Mouse (Mus musculus): ENCODE measurements around the gene Rbbp6.

Rbbp6 gene

DNA sequence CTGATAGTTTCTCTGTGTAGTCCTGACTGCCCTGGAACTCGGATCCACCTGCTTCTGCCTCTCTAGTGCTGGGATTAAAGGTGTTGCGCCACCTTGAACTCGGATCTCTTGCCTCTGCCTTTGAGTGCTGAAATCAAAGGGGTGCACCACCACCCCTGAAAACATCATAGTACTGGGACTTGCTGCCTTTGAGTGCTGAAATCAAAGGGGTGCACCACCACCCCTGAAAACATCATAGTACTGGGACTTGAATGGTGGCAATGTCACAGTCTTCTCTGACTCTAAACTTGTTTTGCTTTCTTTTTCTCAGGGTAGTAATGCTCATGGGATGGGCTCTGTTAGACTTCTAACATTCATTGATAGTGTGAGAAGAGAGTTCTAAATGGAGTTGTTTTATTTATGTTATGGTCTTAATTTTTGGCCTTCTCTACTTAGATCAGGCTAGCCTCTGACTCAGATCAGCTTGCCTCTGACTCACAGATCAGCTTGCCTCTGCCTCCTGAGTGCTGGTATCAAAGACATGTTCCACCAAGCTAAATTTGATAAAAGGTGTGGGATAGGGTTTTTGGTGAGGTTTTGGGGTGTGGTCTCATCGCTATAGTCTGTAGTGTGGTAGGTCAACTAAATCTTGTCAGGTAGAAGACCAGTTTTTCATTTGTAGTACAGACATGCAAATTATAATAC is 6.7 kb downstream of the Rbbp6 start:
- peak; percentile 16 for DNase-seq

DNA sequence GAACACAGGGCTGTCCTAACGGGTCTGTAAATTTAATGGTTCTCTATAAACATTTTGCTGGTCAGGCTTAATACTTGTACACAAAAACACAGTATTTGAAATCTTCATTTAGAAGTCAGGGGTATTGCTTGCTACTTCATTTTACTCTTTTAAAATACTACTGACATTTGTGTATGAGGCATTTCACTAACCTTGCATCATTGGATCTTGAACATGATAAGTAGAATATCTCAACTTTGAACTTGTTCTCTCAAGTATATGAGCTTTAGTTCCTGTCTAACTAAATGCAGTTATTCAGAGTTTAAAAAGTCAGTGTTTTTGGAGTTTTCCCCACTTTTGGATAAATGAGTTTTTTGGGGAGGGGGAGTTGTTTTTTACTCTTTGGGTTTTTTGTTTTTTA is 14.0 kb downstream of the Rbbp6 start:
- DNase-seq, result no peak

DNA sequence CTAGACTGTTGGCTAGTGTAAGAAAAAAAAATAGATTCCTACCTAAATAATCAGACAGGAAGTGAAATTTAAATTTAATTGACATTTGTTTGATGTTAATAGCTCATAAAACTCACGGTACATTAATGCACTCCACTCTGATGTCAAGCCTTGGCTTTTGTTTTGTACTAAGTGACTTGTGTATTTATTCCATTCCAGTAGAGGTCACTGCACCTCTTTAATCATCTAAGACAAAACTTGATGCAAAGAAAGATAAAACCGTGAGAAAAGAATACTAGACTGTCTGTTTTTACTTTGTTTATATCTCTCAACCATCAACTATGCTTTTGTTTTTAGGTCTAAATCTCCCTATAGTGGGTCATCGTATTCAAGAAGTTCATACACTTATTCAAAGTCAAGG is 32.7 kb downstream of the Rbbp6 start:
- DNase-seq, result no peak

DNA sequence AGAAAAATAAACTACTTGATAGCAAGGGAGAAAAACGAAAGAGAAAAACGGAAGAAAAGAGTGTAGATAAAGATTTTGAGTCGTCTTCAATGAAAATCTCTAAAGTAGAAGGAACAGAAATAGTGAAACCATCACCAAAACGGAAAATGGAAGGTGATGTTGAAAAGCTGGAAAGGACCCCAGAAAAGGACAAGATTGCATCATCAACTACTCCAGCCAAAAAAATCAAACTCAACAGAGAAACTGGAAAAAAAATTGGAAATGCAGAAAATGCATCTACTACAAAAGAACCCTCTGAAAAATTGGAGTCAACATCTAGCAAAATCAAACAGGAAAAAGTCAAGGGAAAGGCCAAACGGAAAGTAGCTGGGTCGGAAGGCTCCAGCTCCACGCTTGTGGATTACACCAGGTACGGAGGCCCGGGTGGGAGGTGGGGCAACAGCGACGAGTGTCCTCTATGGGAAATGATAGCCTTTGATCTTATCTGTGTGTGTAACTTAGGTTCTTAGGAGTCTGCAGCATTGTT is 34.4 kb downstream of the Rbbp6 start:
- DNase-seq, result no peak

DNA sequence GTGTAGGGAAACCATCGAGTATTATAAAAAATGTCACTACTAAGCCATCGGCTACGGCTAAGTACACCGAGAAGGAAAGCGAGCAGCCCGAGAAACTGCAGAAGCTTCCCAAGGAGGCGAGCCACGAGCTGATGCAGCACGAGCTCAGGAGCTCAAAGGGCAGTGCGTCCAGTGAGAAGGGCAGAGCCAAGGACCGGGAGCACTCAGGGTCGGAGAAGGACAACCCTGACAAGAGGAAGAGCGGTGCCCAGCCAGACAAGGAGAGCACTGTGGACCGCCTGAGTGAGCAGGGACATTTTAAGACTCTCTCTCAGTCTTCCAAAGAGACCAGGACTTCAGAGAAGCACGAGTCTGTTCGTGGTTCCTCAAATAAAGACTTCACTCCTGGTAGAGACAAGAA is 35.3 kb downstream of the Rbbp6 start:
- no peak for DNase-seq

DNA sequence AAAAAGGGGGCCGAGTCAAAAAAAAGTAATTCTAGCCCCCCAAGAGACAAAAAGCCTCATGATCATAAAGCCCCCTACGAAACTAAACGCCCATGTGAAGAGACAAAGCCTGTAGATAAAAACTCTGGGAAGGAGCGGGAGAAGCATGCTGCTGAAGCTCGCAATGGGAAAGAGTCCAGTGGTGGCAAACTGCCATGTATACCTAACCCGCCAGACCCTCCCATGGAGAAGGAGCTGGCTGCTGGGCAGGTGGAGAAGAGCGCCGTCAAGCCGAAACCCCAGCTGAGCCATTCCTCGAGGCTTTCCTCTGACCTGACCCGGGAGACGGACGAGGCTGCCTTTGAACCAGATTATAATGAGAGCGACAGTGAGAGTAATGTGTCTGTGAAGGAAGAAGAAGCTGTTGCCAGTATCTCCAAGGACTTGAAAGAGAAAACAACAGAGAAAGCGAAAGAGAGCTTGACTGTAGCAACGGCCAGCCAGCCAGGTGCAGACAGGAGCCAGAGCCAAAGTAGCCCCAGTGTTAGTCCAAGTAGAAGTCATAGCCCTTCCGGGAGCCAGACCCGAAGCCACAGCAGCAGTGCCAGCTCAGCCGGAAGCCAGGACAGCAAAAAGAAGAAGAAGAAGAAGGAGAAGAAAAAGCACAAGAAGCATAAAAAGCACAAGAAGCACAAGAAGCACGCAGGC is 36.0 kb downstream of the Rbbp6 start:
- no peak for DNase-seq

DNA sequence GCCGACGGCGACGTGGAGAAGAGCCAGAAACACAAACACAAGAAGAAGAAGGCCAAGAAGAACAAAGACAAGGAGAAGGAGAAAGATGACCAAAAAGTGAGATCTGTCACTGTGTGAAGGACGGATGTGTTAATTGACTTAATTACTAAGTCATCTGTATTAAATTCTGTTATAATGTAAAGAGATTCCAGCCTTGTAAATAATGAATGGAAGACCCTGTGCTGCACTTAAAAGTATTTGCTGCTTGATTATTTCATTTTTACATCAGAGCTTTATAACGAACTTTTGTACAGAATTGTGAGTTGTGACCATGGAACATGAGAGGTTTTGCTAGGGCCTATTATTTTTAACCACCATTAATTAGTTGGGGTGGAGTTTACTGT is 36.5 kb downstream of the Rbbp6 start:
- no peak for DNase-seq

DNA sequence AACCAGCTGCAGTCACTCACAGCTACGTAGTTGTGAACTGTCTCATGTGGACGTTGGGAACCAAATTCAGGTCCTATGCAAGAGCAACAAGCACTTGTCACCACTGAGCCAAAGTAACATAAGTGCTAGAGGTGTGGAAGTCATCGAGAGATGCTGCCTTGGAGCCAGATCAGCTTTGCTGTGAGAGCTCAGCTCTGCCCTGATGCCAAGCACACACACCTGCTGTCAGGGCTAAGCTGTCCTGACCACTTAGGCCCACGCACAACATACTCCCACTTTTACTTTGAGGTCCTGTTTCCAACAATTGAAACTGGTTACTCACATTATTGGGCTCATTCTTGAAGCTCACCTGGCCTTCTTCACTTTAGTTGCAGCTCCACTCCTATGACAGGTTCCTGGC is 37.7 kb downstream of the Rbbp6 start:
- no peak for DNase-seq

DNA sequence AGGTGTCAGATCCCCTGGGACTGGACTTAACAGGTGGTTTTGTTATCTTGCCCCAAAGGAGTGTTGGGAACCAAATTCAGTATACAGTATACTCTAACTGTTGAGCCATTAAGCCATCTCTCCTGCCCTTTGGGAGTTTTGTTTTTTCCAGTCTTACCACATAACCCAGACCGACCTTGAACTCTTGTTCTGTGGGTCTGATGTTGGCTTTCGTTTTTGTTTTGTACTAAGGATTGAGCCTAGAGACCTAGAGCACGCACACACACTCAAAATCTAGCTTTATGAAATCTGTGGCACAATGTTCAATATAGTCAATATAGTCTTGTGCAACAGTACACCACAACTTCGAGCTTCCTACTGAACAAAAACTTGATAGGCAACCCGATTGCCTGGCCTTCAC is 39.0 kb downstream of the Rbbp6 start:
- DNase-seq, result no peak

DNA sequence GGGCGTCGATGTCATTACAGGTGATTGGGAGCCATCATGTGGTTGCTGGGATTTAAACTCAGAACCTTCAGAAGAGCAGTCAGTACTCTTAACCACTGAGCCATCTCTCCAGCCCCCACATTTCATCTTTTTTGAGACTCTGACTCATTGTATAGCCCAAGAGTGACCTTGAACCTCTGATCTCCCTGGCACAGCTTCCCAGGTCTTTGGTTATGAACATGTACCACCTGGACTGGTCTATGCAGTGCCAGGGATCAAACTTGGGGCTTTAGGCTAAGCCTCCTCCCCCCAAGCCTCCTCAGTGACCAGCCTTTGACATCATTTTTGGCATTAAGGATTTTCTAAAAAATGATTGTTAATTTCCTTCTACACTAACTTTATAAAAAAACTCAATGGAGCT is 40.8 kb downstream of the Rbbp6 start:
- DNase-seq, result no peak

DNA sequence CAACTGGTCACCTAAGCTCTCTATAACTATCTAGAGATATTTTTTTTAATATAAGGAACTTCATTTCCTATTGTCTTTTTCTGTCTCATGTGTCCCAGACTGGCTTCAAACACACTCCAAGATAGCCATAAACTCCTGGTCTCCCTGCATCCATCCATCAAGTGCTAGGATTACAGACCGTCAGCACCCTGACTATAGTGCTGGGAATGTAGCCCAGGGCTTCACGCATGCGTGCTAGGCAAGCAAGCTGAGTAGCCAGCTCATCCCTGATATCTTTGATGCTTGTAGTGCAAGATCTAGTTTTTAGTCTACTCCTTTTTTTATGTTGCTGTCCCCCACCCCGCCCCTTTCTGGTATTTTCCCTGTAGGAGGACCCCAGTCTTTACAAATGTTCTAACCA is 42.3 kb downstream of the Rbbp6 start:
- DNase-seq, result no peak

DNA sequence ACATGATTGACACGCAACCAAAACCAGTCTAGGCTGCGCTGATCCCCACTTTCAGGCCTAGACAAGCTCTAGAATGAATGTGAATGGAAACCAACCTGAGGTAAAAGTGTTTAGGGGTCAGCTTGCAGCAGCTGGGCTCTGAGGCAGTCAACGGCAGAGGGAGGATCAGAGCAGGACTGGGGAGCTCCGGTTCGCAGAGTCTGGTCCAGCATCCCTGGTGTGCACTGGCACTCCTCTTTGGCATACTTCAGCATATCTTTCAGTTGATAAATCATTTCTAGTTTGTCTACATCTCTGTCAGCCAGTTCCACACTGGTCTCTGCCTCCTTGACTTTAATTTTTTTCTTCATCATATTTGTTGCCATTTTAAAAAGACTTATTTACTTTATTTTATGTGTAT is 48.0 kb downstream of the Rbbp6 start:
- DNase-seq, result no peak

DNA sequence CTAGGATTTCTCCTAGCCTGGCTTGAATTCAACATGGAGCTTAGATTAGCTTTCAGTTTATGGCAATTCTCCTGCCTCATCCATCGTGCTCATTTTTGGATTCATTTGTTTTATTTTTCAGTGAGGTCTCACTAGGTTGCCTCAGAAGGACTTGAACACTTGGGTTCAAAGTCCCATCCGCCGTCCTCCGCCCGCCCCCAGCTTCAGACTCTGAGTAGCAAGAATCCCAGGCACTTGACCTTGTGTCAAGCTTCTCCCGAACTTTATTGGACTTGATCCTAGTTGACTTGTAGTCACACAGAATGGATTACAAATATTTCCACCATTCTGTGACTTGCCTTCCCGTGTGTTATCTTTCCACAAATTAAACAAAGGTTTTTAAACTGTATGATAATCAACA is 49.2 kb downstream of the Rbbp6 start:
- no peak for DNase-seq

DNA sequence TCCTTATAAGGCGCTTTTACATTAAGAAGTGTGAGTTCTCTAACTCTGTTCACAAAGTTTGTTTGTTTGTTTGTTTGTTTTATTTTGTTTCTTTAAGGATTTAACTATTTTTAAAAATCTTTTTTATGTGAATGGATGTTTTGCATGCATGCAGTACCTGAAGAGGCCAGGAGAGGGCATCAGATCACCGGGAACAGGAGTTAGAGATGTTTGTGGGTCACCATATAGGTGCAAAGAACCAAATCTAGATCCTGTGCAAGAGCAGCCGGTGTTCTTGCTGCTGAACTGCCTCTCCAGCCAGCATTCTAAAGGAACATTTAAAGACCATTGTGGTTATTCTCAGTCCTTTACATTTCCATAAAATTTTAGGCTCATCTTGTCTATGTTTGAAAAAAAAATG is 52.1 kb downstream of the Rbbp6 start:
- DNase-seq, result peak; percentile 43

DNA sequence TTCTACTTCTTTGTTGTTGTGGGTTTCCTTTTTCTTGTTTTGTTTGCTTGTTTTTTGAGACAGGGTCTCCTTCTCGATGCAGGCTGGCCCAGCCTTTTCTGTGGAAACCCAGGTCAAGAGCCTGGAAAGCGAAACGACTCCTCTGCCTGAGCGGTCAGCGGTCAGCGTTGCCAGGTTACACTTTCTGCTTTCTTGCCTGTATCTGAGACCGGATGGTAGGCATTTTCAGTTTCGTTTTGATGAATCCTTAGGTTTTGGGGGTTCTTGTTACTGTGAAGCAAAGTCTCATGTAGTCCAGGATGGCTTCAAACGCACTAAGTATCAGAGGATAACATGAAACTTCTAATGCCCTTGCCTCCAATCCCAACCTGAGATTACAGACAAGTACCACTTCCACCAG is 59.6 kb downstream of the Rbbp6 start:
- no peak for DNase-seq

DNA sequence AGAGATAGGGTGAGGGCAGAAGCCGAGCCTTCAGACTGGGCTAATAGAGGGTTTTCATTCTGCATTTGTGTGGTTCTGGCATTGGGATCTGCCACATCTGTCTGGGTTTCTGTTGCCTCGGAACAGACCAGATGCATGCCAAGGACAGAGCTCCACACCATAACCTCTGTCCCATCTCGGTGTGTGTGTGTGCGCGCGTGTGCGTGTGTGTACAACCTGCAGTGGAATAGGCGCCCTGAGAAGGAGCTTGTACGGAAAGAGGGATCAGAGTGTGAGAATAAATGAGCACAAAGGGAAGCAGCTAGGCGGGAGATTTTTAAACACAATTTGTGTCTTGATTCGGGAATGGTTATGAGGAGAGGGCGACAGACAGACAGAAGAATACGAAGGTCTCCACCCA is 64.8 kb downstream of the Rbbp6 start:
- DNase-seq, result no peak

DNA sequence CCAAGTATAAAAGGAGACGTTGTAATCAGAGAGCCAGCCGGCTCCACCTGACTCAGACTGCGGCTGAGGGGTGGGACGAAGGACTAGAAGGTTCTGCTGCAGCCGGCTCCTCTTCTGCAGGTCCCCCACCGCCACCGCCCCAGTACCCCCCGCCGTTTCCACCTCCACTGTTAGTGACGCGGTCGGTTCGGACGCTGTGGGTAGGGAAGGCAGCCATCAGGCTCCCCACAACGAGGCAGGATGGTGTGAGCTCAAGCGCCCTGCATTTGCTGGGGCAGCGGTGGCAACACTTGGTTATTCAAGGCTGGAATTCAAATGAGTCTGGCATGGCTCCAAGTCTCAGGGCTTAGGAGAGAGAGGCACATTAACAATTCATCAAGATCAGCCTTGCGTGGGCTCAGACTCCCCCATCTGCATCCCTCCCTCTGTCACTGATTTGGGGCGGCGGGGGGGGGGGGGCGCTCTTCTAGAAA is 65.3 kb downstream of the Rbbp6 start:
- peak; percentile 6 for DNase-seq

DNA sequence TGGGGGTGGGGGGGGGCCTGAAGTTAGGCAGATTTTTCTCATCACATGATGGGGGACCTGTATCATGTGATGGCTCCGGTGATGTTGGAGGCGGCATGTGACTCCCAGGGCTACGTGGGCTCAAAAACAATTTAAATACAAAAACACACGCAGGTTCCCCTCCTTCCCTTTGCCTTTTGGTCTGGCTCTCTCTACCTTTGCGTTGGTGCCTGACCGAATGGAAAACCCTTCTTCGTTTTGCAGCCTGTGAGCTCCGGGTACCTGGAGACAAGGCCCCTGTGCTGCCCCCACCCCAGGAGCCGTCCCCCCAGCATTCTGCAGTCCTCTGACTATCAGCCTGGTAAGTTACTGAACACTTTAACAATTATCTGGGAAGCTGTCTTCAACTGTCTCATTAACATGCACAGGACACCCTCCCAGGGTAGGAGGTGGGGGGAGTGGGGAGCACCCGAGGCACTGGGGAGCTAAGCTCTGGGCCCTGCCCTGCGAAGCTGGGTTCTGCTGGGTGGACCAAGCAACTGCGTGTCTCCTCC is 65.8 kb downstream of the Rbbp6 start:
- DNase-seq, result no peak

DNA sequence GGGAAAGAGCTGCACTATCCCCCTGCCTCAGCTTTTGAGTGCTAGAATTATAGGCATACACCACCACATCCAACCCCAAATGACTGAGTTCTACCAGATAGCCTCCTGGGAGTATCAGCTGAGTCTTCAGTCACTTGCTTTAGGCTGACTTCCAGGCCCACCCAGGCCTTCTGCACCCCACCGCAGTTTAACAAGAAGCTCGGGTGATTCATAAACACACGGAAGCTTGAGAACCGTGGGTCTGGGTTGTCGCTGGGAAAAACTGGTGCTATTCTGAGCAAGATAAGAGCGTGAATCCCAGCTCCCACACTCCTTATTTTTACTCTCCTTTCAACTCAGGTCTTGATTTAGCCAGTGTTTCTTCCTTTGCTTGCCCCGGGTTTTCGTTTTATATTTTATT is 69.8 kb downstream of the Rbbp6 start:
- DNase-seq, result no peak

DNA sequence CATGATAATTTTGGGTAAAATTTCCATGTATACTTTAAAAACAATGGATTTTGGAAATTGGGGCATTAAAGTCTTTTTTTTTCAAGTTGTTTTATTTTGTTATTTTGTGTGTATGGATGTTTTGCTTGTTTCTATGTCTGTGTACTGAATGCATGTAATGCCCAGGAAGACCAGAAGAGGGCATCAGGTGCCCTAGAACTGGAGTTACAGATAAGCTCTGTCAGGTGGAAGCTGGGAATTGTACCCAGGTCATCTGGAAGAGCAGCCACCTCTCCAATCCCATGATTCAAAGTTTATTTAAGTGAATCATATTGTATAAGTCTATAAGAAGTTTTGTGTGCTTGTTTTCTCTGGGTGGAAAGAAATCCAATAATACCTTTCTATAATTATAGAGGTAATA is 73.8 kb downstream of the Rbbp6 start:
- DNase-seq, result peak; percentile 12

DNA sequence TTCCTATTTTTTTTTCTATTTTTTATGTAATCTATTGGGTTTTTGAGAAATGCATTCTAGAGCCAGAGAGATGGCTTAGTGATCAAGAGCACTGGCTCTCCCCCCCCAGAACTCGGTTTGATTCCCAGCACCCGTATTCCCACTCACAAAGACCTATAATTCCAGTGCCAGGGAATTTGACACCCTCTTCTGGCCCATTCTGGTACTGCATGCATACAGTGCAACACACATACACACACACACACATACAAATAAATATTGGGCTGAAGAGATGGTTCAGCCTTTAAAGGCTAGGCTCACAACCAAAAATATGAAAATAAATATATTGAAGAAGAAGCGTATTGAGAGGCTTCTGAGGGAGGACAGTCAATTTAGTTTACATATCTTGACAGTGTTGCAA is 79.7 kb downstream of the Rbbp6 start:
- no peak for DNase-seq

DNA sequence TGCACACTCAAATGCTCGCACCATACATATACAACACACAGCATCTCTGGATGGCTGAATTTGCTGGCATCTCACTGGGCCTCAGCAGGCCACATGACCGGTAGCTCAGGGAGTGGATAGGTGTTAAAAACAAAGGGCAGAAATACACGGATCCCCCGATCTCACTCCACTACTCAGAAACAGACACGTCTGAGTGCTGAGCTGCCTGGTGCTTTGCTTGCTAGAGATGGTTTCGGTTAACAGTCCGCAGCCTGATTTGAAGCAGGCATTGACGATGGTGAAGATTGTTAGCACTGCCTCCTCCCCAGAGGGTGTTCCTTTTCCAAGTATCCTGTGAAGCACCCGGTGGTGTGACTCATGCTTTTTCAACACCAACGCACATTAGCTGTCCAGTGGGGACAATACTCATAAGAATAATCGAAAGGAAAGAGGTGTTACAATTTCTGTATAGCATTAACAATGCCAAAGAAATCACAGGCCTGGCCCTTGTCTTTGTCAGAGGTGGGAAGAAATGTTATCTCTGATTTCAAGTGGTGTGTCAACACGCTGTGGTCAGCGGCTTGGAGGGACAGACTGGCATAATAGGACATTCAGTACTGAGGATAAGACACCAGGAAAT is 81.1 kb downstream of the Rbbp6 start:
- no peak for DNase-seq

Data from thymus, postnatal 25 days (tissue).